Mouse (Mus musculus): ENCODE results near the gene Grhpr. TPM values are rescaled to one million over a fixed set of nuclear protein-coding genes. Genes with fewer than 3 reads are reported as not detected.
A peak's percentile ranks its signal among the peaks of the same experiment; 100 is the strongest.

Gene Grhpr
- total and polyA plus RNA-seq, 2 experiments from 2014 or later: 103 to 147 TPM

DNA sequence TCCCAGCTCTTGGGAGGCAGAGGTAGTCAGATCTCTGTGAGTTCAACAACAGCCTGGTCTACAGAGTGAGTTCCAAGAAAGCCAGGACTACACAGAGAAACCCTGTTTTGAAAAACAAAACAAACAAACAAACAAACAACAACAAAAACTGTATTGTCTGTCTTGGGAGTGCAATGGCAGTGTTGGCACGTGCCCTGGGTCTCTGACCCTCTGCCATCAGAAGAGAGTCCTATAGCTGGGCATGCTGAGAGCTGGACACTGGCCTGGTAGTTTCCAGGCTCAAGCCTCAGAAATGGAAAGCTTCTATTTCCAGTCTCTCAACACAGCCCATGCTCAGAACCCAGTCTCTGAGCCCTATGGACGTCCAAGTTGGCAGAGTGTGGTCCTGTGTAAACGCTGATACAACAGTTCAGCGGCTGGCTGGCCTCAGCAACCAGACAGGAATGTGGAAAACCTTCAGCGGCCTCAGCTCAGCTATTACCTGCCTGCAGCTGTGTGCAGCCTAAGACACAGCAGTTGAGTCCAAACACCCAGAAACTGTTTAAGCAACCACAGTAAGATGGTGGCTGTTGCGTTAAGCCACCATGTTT is 5.1 kb upstream of the Grhpr start:
- DNase-seq (ENCODE audit: low spot score) (no peak), ATAC-seq (ENCODE audit: insufficient read depth, low read depth) (no peak)
- H3K36me3 ChIP-seq (replicated peaks; ENCODE audit: control insufficient read depth, insufficient read depth, low read length): no peaks in the 10 kb centered on the region
- H3K4me1 ChIP-seq (ENCODE audit: control insufficient read depth, insufficient read depth): peaks cover 15% of the 10 kb centered on the region
- no peak overlapping the region for H3K27ac ChIP-seq (ENCODE audit: low read depth)
- H3K9ac ChIP-seq (replicated peaks; ENCODE audit: low read depth, low read length): no peak overlapping the region
- no peaks in the 10 kb centered on the region for H3K9me3 ChIP-seq (replicated peaks; ENCODE audit: control insufficient read depth, low read length)
- no peaks in the 10 kb centered on the region for H3K27me3 ChIP-seq (ENCODE audit: control insufficient read depth, insufficient read depth, low read length)
- WGBS: 58% methylated on average over 6 of the region's 6 CpGs
- H3K4me3 ChIP-seq (ENCODE audit: low read depth, low read length): no peak overlapping the region
- no peak overlapping the region for H3K4me2 ChIP-seq (ENCODE audit: low read depth, low read length)
- TF ChIP-seq CTCF (IDR thresholded peaks at IDR 0.05; ENCODE audit: low read depth) (no peak), EP300 (IDR thresholded peaks at IDR 0.05; ENCODE audit: low read depth) (no peak)

- H3K36me3 ChIP-seq (replicated peaks; ENCODE audit: control insufficient read depth, insufficient read depth, low read length): no peaks in the 10 kb centered on the region
- H3K4me3 ChIP-seq (ENCODE audit: low read depth, low read length): no peak overlapping the region
- H3K27ac ChIP-seq (ENCODE audit: low read depth): no peak overlapping the region
- WGBS: 86% methylated on average over 10 of the region's 10 CpGs
- TF ChIP-seq EP300 (IDR thresholded peaks at IDR 0.05; ENCODE audit: low read depth) (no peak), CTCF (IDR thresholded peaks at IDR 0.05; ENCODE audit: low read depth) (no peak)
- ATAC-seq (ENCODE audit: insufficient read depth, low read depth): no peak
- no peaks in the 10 kb centered on the region for H3K27me3 ChIP-seq (ENCODE audit: control insufficient read depth, insufficient read depth, low read length)
- H3K4me1 ChIP-seq (ENCODE audit: control insufficient read depth, insufficient read depth): peaks cover 18% of the 10 kb centered on the region
- DNase-seq (ENCODE audit: low spot score): no peak
- H3K9ac ChIP-seq (replicated peaks; ENCODE audit: low read depth, low read length): no peak overlapping the region
- H3K4me2 ChIP-seq (ENCODE audit: low read depth, low read length): no peak overlapping the region
- no peaks in the 10 kb centered on the region for H3K9me3 ChIP-seq (replicated peaks; ENCODE audit: control insufficient read depth, low read length)
Observed at GRCm38 (mm10) chr4:44976921-44977710, 4.1 kb upstream of the Grhpr start.

- TF ChIP-seq CTCF (IDR thresholded peaks at IDR 0.05; ENCODE audit: low read depth) (no peak), EP300 (IDR thresholded peaks at IDR 0.05; ENCODE audit: low read depth) (no peak)
- H3K27me3 ChIP-seq (ENCODE audit: control insufficient read depth, insufficient read depth, low read length): no peaks in the 10 kb centered on the region
- 77% methylated on average over 5 of the region's 5 CpGs for WGBS
- no peaks in the 10 kb centered on the region for H3K36me3 ChIP-seq (replicated peaks; ENCODE audit: control insufficient read depth, insufficient read depth, low read length)
- ATAC-seq (ENCODE audit: insufficient read depth, low read depth) (no peak), DNase-seq (ENCODE audit: low spot score) (no peak)
- H3K4me2 ChIP-seq (ENCODE audit: low read depth, low read length): no peak overlapping the region
- no peaks in the 10 kb centered on the region for H3K9me3 ChIP-seq (replicated peaks; ENCODE audit: control insufficient read depth, low read length)
- H3K4me3 ChIP-seq (ENCODE audit: low read depth, low read length): no peak overlapping the region
- H3K9ac ChIP-seq (replicated peaks; ENCODE audit: low read depth, low read length): no peak overlapping the region
- no peak overlapping the region for H3K27ac ChIP-seq (ENCODE audit: low read depth)
- H3K4me1 ChIP-seq (ENCODE audit: control insufficient read depth, insufficient read depth): peaks cover 26% of the 10 kb centered on the region
Observed at GRCm38 (mm10) chr4:44978175-44978574, 3.0 kb upstream of the Grhpr start.

DNA sequence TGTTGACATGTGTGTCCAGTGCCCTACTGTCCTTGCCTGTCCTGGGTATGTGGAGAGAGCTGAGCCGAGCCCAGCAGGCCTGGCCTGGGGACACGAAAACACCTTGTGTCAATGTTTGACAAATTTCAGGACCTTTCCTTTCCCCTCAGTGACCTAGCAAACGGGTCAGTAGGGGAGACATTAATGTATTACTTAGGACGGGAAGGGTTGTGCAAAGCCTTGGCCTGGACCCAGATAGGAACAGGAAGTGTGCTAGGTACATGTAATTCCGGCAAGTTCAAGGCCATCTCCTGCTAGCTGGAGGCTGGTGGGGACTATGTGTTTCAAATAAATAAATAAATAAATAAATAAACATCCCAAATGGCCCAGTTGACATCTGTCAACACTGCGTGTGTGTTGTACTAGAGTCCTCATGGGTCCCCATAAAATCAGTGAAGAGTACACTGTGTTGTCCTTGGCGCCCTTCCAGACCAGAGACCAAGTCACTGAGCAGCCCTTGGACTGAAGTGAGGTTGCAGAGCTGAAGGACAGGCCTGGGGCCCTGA is 1.3 kb upstream of the Grhpr start:
- H3K4me1 ChIP-seq (ENCODE audit: control insufficient read depth, insufficient read depth): peaks cover 32% of the 10 kb centered on the region
- H3K27me3 ChIP-seq (ENCODE audit: control insufficient read depth, insufficient read depth, low read length): no peaks in the 10 kb centered on the region
- peaks cover 10% of the 10 kb centered on the region for H3K36me3 ChIP-seq (replicated peaks; ENCODE audit: control insufficient read depth, insufficient read depth, low read length)
- H3K4me2 ChIP-seq (ENCODE audit: low read depth, low read length): no peak overlapping the region
- no peak for DNase-seq (ENCODE audit: low spot score)
- H3K9me3 ChIP-seq (replicated peaks; ENCODE audit: control insufficient read depth, low read length): no peaks in the 10 kb centered on the region
- no peak overlapping the region for H3K4me3 ChIP-seq (ENCODE audit: low read depth, low read length)
- H3K27ac ChIP-seq (ENCODE audit: low read depth): 0 out of 2 replicates have a peak overlapping the region, but pooled peaks have one; percentile 8
- ATAC-seq (ENCODE audit: insufficient read depth, low read depth): no peak
- H3K9ac ChIP-seq (replicated peaks; ENCODE audit: low read depth, low read length): no peak overlapping the region
- 67% methylated on average over 7 of the region's 7 CpGs for WGBS
- TF ChIP-seq EP300 (IDR thresholded peaks at IDR 0.05; ENCODE audit: low read depth): no peak
- TF ChIP-seq CTCF (IDR thresholded peaks at IDR 0.05; ENCODE audit: low read depth): no peak

- DNase-seq (ENCODE audit: low spot score): peak; percentile 7
- 21% methylated on average over 5 of the region's 5 CpGs for WGBS
- H3K27me3 ChIP-seq (ENCODE audit: control insufficient read depth, insufficient read depth, low read length): no peaks in the 10 kb centered on the region
- H3K4me2 ChIP-seq (ENCODE audit: low read depth, low read length): peak overlapping the region; percentile 79
- H3K36me3 ChIP-seq (replicated peaks; ENCODE audit: control insufficient read depth, insufficient read depth, low read length): peaks cover 30% of the 10 kb centered on the region
- no peaks in the 10 kb centered on the region for H3K9me3 ChIP-seq (replicated peaks; ENCODE audit: control insufficient read depth, low read length)
- H3K9ac ChIP-seq (replicated peaks; ENCODE audit: low read depth, low read length): peak overlapping the region; percentile 69
- no peak for TF ChIP-seq EP300 (IDR thresholded peaks at IDR 0.05; ENCODE audit: low read depth)
- no peak for TF ChIP-seq CTCF (IDR thresholded peaks at IDR 0.05; ENCODE audit: low read depth)
- no peak for ATAC-seq (ENCODE audit: insufficient read depth, low read depth)
- H3K4me3 ChIP-seq (ENCODE audit: low read depth, low read length): peak overlapping the region; percentile 71
- H3K27ac ChIP-seq (ENCODE audit: low read depth): peak overlapping the region; percentile 89
- H3K4me1 ChIP-seq (ENCODE audit: control insufficient read depth, insufficient read depth): peaks cover 32% of the 10 kb centered on the region
Observed at GRCm38 (mm10) chr4:44981974-44982287, 736 bp downstream of the Grhpr start.
